Mouse (Mus musculus) hindbrain, postnatal 0 days (tissue): ENCODE results near the gene Cacna1i. TPM values are rescaled to one million over a fixed set of nuclear protein-coding genes. Genes with fewer than 3 reads are reported as not detected.

Experiments
- ATAC-seq: fragments of 200-750 bp; cut with Nextera tagmentation; 2 replicates; pipeline ENCODE4 v1.8.0; 2017; ENCODE audit warnings: mild to moderate bottlenecking, moderate TSS enrichment, moderate library complexity
- DNase-seq: peaks from one replicate; pipeline ENCODE4 v3.0.0-alpha.2; 2015; ENCODE audit warnings: low spot score
- H3K27ac ChIP-seq: fragments of 300-500 bp; sonication (generic); 2 replicates; pipeline ENCODE4 v1.5.1; 2014; ENCODE audit warnings: mild to moderate bottlenecking
- H3K27me3 ChIP-seq: fragments of 300-500 bp; sonication (generic); 2 replicates; pipeline ENCODE4 v1.6.1; 2014; ENCODE audit warnings: low read length, mixed read lengths; ENCODE audit not compliant: insufficient read depth
- H3K36me3 ChIP-seq: fragments of 300-500 bp; sonication (generic); 2 replicates; pipeline ENCODE4 v1.6.1; 2014; ENCODE audit warnings: low read length, mixed read lengths; ENCODE audit not compliant: insufficient read depth
- H3K4me1 ChIP-seq: fragments of 300-500 bp; sonication (generic); 2 replicates; pipeline ENCODE4 v1.6.1; 2014; ENCODE audit warnings: antibody characterized with exemption, low read length, mixed read lengths; ENCODE audit not compliant: insufficient read depth
- H3K4me2 ChIP-seq: fragments of 300-500 bp; sonication (generic); 2 replicates; pipeline ENCODE4 v1.6.1; 2014; ENCODE audit warnings: low read depth, mild to moderate bottlenecking, low read length, moderate library complexity, mixed read lengths
- H3K4me3 ChIP-seq: fragments of 300-500 bp; sonication (generic); 2 replicates; pipeline ENCODE4 v1.5.1; 2014; ENCODE audit warnings: low read length
- H3K9ac ChIP-seq: fragments of 300-500 bp; sonication (generic); replicated peaks from 2 replicates; pipeline ENCODE4 v1.6.1; 2014; ENCODE audit warnings: mild to moderate bottlenecking, low read length, moderate library complexity, mixed read lengths
- H3K9me3 ChIP-seq: fragments of 300-500 bp; sonication (generic); 2 replicates; pipeline ENCODE4 v1.6.1; 2016; ENCODE audit warnings: low read length, mixed read lengths
- CTCF ChIP-seq: IDR thresholded peaks from 2 replicates; pipeline ENCODE4 v1.5.1; 2016; ENCODE audit warnings: antibody characterized with exemption, control low read depth, low read depth
- WGBS: fragments of 180-500 bp; shearing (Covaris S2); extraction: QIAGEN DNeasy Blood & Tissue Kit; methylation state at CpG from one replicate; pipeline ENCODE4 v1.1.7; 2014; 5-methylcytosine and 5-hydroxymethylcytosine counted together
- polyA plus RNA-seq: library from polyadenylated mRNA; unstranded; fragments of >200 nt; fragmentation: Nextera tagmentation; extraction: Ambion mirVana; gene quantifications from 2 replicates; pipeline ENCODE4 v1.2.1, GENCODE M21; 2015
- total RNA-seq: library from RNA; depleted of rRNA; stranded (reverse); fragments of >200 nt; gene quantifications from 2 replicates; pipeline ENCODE4 v1.2.3, GENCODE M21; 2014; rRNA removed

Gene Cacna1i
- total and polyA plus RNA-seq, 2 experiments from 2014 or later: 0.50 to 10.8 TPM

DNA sequence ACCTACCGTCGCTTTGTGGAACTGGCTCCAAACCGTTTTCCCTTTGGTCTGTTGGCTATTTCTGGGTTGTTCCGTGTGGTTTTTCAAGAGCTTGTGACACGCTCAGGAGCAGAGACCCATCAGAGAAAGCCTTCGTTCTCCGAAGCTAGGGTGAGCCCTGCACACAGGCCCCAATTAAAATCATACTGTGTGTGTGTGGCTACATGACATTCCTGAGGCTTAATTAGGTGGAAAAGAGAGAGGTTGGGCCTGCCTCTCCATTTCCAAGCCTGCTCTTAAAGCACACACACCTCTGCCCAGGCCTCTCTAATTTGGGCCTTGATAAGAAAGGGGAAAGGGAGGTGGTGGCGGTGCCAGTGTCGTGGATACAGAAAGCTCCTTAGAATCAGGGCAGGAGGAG lies 151.4 kb downstream of the Cacna1i start:
- no peaks in the 10 kb centered on the region for H3K36me3 ChIP-seq
- H3K4me2 ChIP-seq: no peak overlapping the region
- no peak overlapping the region for H3K27ac ChIP-seq
- no peak overlapping the region for H3K4me3 ChIP-seq
- no peak for DNase-seq
- no peak for TF ChIP-seq CTCF
- no peak for ATAC-seq
- no peaks in the 10 kb centered on the region for H3K9me3 ChIP-seq
- WGBS: 65% methylated on average over 9 of the region's 9 CpGs
- H3K27me3 ChIP-seq: no peaks in the 10 kb centered on the region
- H3K9ac ChIP-seq: no peak overlapping the region
- H3K4me1 ChIP-seq: no peaks in the 10 kb centered on the region

DNA sequence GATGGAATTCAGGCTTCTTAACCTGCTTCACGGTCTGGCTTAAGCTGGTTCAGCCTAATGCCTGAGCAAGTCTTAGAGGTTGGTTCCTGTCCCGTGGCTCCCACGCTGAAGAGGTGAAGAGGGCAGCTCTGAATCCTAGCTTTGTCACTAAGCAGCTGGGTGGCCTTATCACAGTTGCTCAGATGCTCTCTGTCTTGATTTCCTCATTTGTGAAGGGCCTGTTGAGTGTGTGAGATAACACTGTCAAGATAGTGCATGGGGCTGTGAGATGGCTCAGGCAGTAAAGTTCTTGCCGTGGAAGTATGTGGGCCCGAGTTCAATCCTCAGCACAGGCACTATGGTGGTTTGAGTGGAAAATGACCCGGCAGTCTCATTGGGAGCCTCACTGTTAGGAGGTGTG lies 153.2 kb downstream of the Cacna1i start:
- Histone ChIP-seq H3K4me2 (no peak overlapping the region), H3K36me3 (no peaks in the 10 kb centered on the region), H3K27ac (no peak overlapping the region), H3K4me3 (no peak overlapping the region), H3K9ac (no peak overlapping the region), H3K27me3 (no peaks in the 10 kb centered on the region), H3K4me1 (no peaks in the 10 kb centered on the region), H3K9me3 (no peaks in the 10 kb centered on the region)
- DNase-seq (no peak), ATAC-seq (no peak)
- WGBS: 86% methylated on average over 6 of the region's 6 CpGs
- no peak for TF ChIP-seq CTCF

DNA sequence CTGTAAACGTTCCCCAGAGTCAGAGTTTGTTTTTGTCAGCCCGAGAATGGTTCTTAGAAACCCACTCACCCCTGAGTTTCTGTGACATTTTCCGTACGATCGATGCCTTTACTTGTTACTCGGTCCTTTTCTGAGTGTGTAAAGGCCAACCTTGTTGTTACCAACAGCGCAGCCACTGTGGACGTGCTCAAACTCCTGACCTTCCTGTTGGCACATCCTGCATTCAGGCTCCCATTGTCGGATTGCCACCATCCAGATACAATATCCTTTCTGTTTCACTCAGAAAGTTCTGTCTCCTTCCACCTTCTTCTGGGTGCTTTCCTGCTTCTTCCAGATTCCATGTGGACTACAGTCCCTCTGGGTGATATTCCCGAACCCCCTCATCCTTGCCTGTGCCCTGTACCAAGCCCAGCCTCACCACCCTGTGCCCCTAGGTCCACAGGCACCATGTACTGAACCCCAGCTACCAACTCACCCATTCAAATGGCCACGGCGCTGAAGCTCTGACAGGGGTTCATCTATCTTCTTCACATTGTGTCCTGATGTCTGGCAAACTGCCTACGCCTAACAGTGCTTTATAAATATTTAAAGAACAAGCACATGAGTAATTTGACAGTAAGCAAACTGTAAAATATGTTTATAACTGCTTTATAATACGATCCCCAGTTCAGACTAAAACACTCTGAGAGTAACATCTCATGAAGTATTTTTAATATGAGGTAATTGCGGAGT lies 159.1 kb downstream of the Cacna1i start:
- TF ChIP-seq CTCF: no peak

More for the DNA sequence above, 159.1 kb downstream of the Cacna1i start:
- Histone ChIP-seq H3K27ac (no peak overlapping the region), H3K4me1 (no peaks in the 10 kb centered on the region), H3K36me3 (no peaks in the 10 kb centered on the region), H3K27me3 (no peaks in the 10 kb centered on the region), H3K4me2 (no peak overlapping the region), H3K9ac (no peak overlapping the region), H3K4me3 (no peak overlapping the region), H3K9me3 (no peaks in the 10 kb centered on the region)
- ATAC-seq (no peak), DNase-seq (no peak)
- WGBS: 71% methylated on average over 15 of the region's 15 CpGs

Other genes with a start within 250 kb of the Cacna1i start
- gene Syngr1, start 195.9 kb upstream of the Cacna1i start, total RNA-seq: 155 and 157 TPM in 2 replicates
- 73.4 and 78.6 TPM in 2 replicates for gene Syngr1, start 195.9 kb upstream of the Cacna1i start, polyA plus RNA-seq
- gene Rpl3, start 195.4 kb upstream of the Cacna1i start, total RNA-seq: 599 and 600 TPM in 2 replicates
- gene Rpl3, start 195.4 kb upstream of the Cacna1i start, polyA plus RNA-seq: 527 and 544 TPM in 2 replicates
- gene Tab1, start 154.1 kb upstream of the Cacna1i start, total RNA-seq: 55.0 and 58.6 TPM in 2 replicates
- gene Tab1, start 154.1 kb upstream of the Cacna1i start, polyA plus RNA-seq: 26.5 and 27.9 TPM in 2 replicates
- gene Mgat3, start 113.5 kb upstream of the Cacna1i start, total RNA-seq: 99.6 and 106 TPM in 2 replicates
- 13.2 and 13.5 TPM in 2 replicates for gene Mgat3, start 113.5 kb upstream of the Cacna1i start, polyA plus RNA-seq
- 46.3 and 51.1 TPM in 2 replicates for gene Mief1, start 53.2 kb upstream of the Cacna1i start, total RNA-seq
- 20.3 and 22.0 TPM in 2 replicates for gene Mief1, start 53.2 kb upstream of the Cacna1i start, polyA plus RNA-seq
- gene AC140267.1, start 51.4 kb upstream of the Cacna1i start, total RNA-seq: not detected in 2 replicates
- not detected in 2 replicates for gene AC140267.1, start 51.4 kb upstream of the Cacna1i start, polyA plus RNA-seq
- 140 and 157 TPM in 2 replicates for gene Atf4, start 32.1 kb upstream of the Cacna1i start, total RNA-seq
- 104 and 109 TPM in 2 replicates for gene Atf4, start 32.1 kb upstream of the Cacna1i start, polyA plus RNA-seq
- 29.0 and 51.6 TPM in 2 replicates for gene Rps19bp1, start 22.9 kb upstream of the Cacna1i start, total RNA-seq
- gene Rps19bp1, start 22.9 kb upstream of the Cacna1i start, polyA plus RNA-seq: 78.4 and 81.3 TPM in 2 replicates